ENCODE assay signal across 8 mouse cellular contexts in the genomic region with DNA sequence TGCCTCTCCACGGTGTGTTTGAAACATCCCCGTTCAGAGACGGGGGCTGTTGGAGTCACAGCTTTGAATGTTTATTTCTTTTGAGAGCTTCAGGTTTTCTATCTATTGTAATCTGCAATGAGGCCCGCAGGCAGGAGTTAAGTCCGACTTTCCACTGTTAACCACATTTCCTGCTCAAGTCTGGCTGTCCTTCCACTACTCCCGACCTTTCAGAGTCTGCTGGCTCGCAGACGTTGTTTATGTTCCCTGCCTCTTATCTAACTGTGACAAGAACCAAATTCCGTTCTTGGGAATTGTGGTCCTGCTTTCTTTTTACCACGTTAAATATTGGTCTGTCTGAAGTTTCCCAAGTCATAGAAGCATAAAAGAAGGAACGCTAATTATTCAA. TPM values are rescaled to one million over a fixed set of nuclear protein-coding genes. Genes with fewer than 3 reads are reported as not detected.
A peak's percentile ranks its signal among the peaks of the same experiment; 100 is the strongest.
DNase-seq lines count a peak whose midpoint lies in the region; ATAC-seq lines count a peak whose summit lies in the region.

No protein-coding gene starts in this region.

- ATAC-seq in erythroid progenitor cell, adult 5-6 weeks (replicated peaks; ENCODE audit: low FRiP score, poor library complexity, severe bottlenecking): peak; percentile 54
- peak; percentile 52; the same call in 1 of the 2 replicates for ATAC-seq in kidney, embryonic 15.5 days (replicated peaks; ENCODE audit: low FRiP score)

- no peak overlapping the region; the same call in 1 of the 2 replicates for H3K4me3 ChIP-seq in kidney, embryonic 15.5 days (replicated peaks)

- no peaks in the 10 kb centered on the region for H3K27me3 ChIP-seq in kidney, embryonic 15.5 days

- peaks cover 44% of the 10 kb centered on the region for H3K4me1 ChIP-seq in kidney, embryonic 15.5 days

- H3K4me2 ChIP-seq in kidney, embryonic 15.5 days: peak overlapping the region; percentile 29; the same call in 1 of the 2 replicates

- no peaks in the 10 kb centered on the region for H3K9me3 ChIP-seq in kidney, embryonic 15.5 days (replicated peaks)

- no peaks in the 10 kb centered on the region for H3K36me3 ChIP-seq in kidney, embryonic 15.5 days

- no peak overlapping the region for H3K9ac ChIP-seq in kidney, embryonic 15.5 days

- H3K27ac ChIP-seq in kidney, embryonic 15.5 days: peak overlapping the region; percentile 92

- peak; percentile 25 for DNase-seq in embryo, embryonic 10 days (ENCODE audit: low spot score)
- DNase-seq in embryo, embryonic 11 days: no peak
- peak; percentile 65 for DNase-seq in lung, postnatal 10 days
- DNase-seq in frontal cortex, adult 2 months (ENCODE audit: extremely low spot score in 1 of 2, low spot score in 1 of 2): no peak
- DNase-seq in thymus, postnatal 14 days: no peak
- no peak for DNase-seq in layer of hippocampus, adult 8-10 months (ENCODE audit: low spot score in 2 of 2)

- 29% methylated on average over 11 of the region's 11 CpGs for WGBS in kidney, embryonic 15.5 days

RNA-seq across cellular contexts. Expression of gene Art4, which starts 0.3 kb away (rescaled TPM):
- 89.7 and 101 TPM in 2 replicates for total RNA-seq in erythroid progenitor cell, adult 5-6 weeks (2015; ENCODE audit: low replicate concordance)
- total RNA-seq in erythroid progenitor cell, adult 5-6 weeks (2017; ENCODE audit: low replicate concordance): 123 and 147 TPM in 2 replicates
- 5.2 and 5.9 TPM in 2 replicates for polyA plus RNA-seq in kidney, embryonic 15.5 days (2015; fragmentation: Nextera tagmentation; extraction: Ambion mirVana)
- polyA plus RNA-seq in frontal cortex, adult 2 months (2012; rRNA removed): 0.50 and 0.62 TPM in 2 replicates
- under 1 TPM in 1 of 4 experiments, not detected in 3; 0.13 TPM for total RNA-seq in layer of hippocampus, adult 8-10 months (2022)

RNA-seq across cellular contexts. Expression of gene Mgp, which starts 17.8 kb away (rescaled TPM):
- not detected in 2 replicates for total RNA-seq in erythroid progenitor cell, adult 5-6 weeks (2015; ENCODE audit: low replicate concordance)
- 1.4 TPM in 1 of 2 replicates, not detected in the other for total RNA-seq in erythroid progenitor cell, adult 5-6 weeks (2017; ENCODE audit: low replicate concordance)
- polyA plus RNA-seq in kidney, embryonic 15.5 days (2015; fragmentation: Nextera tagmentation; extraction: Ambion mirVana): 210 and 216 TPM in 2 replicates
- 156 and 163 TPM in 2 replicates for polyA plus RNA-seq in frontal cortex, adult 2 months (2012; rRNA removed)
- total RNA-seq in layer of hippocampus, adult 8-10 months (2022): 10 to 100 TPM; 34.6 to 42.2 (median 40.3) TPM

RNA-seq across cellular contexts. Expression of gene Smco3, which starts 22.6 kb away (rescaled TPM):
- not detected in 2 replicates for total RNA-seq in erythroid progenitor cell, adult 5-6 weeks (2015; ENCODE audit: low replicate concordance)
- not detected in 2 replicates for total RNA-seq in erythroid progenitor cell, adult 5-6 weeks (2017; ENCODE audit: low replicate concordance)
- polyA plus RNA-seq in kidney, embryonic 15.5 days (2015; fragmentation: Nextera tagmentation; extraction: Ambion mirVana): 1.7 and 2.3 TPM in 2 replicates
- polyA plus RNA-seq in frontal cortex, adult 2 months (2012; rRNA removed): 3.8 and 4.2 TPM in 2 replicates
- 10 to 100 TPM in 2 of 4 experiments, 1 to 10 TPM in 2; 7.3 to 13.2 (median 10.2) TPM for total RNA-seq in layer of hippocampus, adult 8-10 months (2022)

RNA-seq across cellular contexts. Expression of gene Wbp11, which starts 29.8 kb away (rescaled TPM):
- 103 and 123 TPM in 2 replicates for total RNA-seq in erythroid progenitor cell, adult 5-6 weeks (2015; ENCODE audit: low replicate concordance)
- 116 and 132 TPM in 2 replicates for total RNA-seq in erythroid progenitor cell, adult 5-6 weeks (2017; ENCODE audit: low replicate concordance)
- polyA plus RNA-seq in kidney, embryonic 15.5 days (2015; fragmentation: Nextera tagmentation; extraction: Ambion mirVana): 112 and 120 TPM in 2 replicates
- 60.8 and 72.5 TPM in 2 replicates for polyA plus RNA-seq in frontal cortex, adult 2 months (2012; rRNA removed)
- 100 to 1,000 TPM; 115 to 129 (median 123) TPM for total RNA-seq in layer of hippocampus, adult 8-10 months (2022)

RNA-seq across cellular contexts. Expression of gene BC049715, which starts 30.4 kb away (rescaled TPM):
- 6.3 and 8.3 TPM in 2 replicates for total RNA-seq in erythroid progenitor cell, adult 5-6 weeks (2015; ENCODE audit: low replicate concordance)
- total RNA-seq in erythroid progenitor cell, adult 5-6 weeks (2017; ENCODE audit: low replicate concordance): 0.91 and 3.6 TPM in 2 replicates
- polyA plus RNA-seq in kidney, embryonic 15.5 days (2015; fragmentation: Nextera tagmentation; extraction: Ambion mirVana): 2.1 and 2.8 TPM in 2 replicates
- 0.59 and 1.3 TPM in 2 replicates for polyA plus RNA-seq in frontal cortex, adult 2 months (2012; rRNA removed)
- total RNA-seq in layer of hippocampus, adult 8-10 months (2022): 1 to 10 TPM; 2.3 to 4.3 (median 3.3) TPM

Comparison
In these comparisons a context has a peak if more than half of its experiments do, and no peak if none do; other contexts are left out.
1. DNase-seq: peak in embryo, embryonic 10 days (single experiment) and lung, postnatal 10 days (single experiment); none in embryo, embryonic 11 days (single experiment), frontal cortex, adult 2 months (0 of 2), thymus, postnatal 14 days (single experiment) and layer of hippocampus, adult 8-10 months (0 of 2).
2. RNA of gene Art4, which starts 0.3 kb away (total RNA-seq): 89.7 to 147 TPM in erythroid progenitor cell, adult 5-6 weeks; 0.13 TPM in layer of hippocampus, adult 8-10 months; every median in the first group is over 10 times any median in the second.
3. RNA of gene Mgp, which starts 17.8 kb away (total RNA-seq): 34.6 to 42.2 TPM in layer of hippocampus, adult 8-10 months; 1.4 TPM in erythroid progenitor cell, adult 5-6 weeks; every median in the first group is over 10 times any median in the second.
4. RNA of gene Smco3, which starts 22.6 kb away (total RNA-seq): 7.3 to 13.2 TPM in layer of hippocampus, adult 8-10 months; not detected in erythroid progenitor cell, adult 5-6 weeks; every median in the first group is over 4 times any median in the second.